Mouse (Mus musculus): Measurements from ENCODE around the gene Asic3.

GRCm38 (mm10) chr5:24363467-24363866 is 49.7 kb upstream of the Asic3 start:
- TF ChIP-seq POLR2A (IDR thresholded peaks at IDR 0.05; ENCODE audit: insufficient read length, low read depth) (no peak), POLR2AphosphoS2 (IDR thresholded peaks at IDR 0.05; ENCODE audit: insufficient read length, low read depth) (no peak), TCF12 (IDR thresholded peaks at IDR 0.05; ENCODE audit: insufficient read depth, poor library complexity, severe bottlenecking) (no peak), E2F4 (IDR thresholded peaks at IDR 0.05; ENCODE audit: insufficient read depth) (no peak), CEBPB (IDR thresholded peaks at IDR 0.05; ENCODE audit: insufficient read depth, poor library complexity, severe bottlenecking) (no peak)

Data from myocyte (in vitro differentiated cells).